Mouse (Mus musculus) heart, postnatal 0 days (tissue): ENCODE results near the gene Hnrnpul2.

Experiments
- CTCF ChIP-seq: IDR thresholded peaks from 2 replicates; pipeline ENCODE4 v1.5.1; 2016; ENCODE audit warnings: antibody characterized with exemption, control low read depth, low read depth
- EP300 ChIP-seq: IDR thresholded peaks from 2 replicates; pipeline ENCODE4 v1.6.1; 2016; ENCODE audit warnings: antibody characterized with exemption, low read depth

DNA sequence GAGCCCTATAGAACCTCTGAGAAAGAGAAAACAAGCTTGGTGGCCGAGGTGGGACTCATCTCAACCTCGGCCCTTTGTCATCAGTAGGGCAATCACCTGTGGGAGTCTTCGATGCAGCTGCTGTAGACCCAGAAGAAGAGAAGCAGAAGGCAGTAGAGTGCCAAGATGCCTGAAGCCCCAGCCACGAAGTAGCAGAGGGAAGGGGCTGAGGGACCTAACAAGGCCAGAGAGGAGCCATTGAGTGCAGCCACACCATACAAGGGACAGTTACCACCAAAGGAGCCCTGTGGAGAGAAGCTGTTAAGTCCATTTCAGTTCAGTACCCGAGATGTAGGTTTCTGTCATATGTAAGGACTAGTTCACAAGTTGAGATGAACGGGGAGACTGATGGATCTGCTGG lies 46.4 kb upstream of the Hnrnpul2 start:
- TF ChIP-seq CTCF (no peak), EP300 (no peak)
